Mouse (Mus musculus) thymus, adult 2 months (tissue): ENCODE measurements around the gene Rab6b.
"Not testable (repeated sequence)": the region's sequence is repeated elsewhere in the genome, so short reads cannot be mapped to it uniquely, and the experiment has no call there.

Experiments
- CTCF ChIP-seq: fragments of 200-500 bp; IDR thresholded peaks from 2 replicates; pipeline ENCODE4 v1.5.1; 2012; ENCODE audit warnings: mild to moderate bottlenecking, control low read depth, low read length, moderate library complexity, borderline replicate concordance; ENCODE audit not compliant: control insufficient read depth, poor library complexity, insufficient read depth; ENCODE audit errors: extremely low read depth
- POLR2A ChIP-seq: fragments of 200-500 bp; IDR thresholded peaks from 2 replicates; pipeline ENCODE4 v1.6.1; 2012; ENCODE audit warnings: mild to moderate bottlenecking, low read length, control low read depth, moderate library complexity; ENCODE audit not compliant: control insufficient read depth, poor library complexity, insufficient read depth; ENCODE audit errors: extremely low read depth

DNA sequence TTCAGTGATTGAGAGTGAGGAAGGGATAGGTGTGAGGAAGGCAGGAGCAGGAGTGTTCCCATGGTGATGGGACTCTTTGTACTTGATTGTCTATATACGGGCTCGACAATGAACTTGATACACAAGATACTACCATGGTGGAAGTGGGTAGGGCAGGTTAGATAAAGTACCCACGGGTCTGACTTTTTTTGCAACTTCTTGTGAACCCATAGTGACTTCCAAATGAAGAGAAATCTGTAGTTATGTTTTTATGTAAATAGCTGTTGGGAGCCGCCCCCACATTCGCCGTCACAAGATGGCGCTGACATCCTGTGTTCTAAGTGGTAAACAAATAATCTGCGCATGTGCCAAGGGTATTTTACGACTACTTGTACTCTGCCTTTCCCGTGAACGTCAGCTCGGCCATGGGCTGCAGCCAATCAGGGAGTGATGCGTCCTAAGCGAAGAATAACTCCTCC lies 3.2 kb upstream of the Rab6b start:
- not testable (repeated sequence) for TF ChIP-seq CTCF, POLR2A
